Mouse (Mus musculus): Measurements from ENCODE around the gene Ces2f. TPM values are rescaled to one million over a fixed set of nuclear protein-coding genes. Genes with fewer than 3 reads are reported as not detected.
"Not testable (repeated sequence)": the region's sequence is repeated elsewhere in the genome, so short reads cannot be mapped to it uniquely, and the experiment has no call there.

Ces2f gene
- polyA plus RNA-seq (2015; fragmentation: Nextera tagmentation; extraction: Ambion mirVana) = not detected in 2 replicates

DNA sequence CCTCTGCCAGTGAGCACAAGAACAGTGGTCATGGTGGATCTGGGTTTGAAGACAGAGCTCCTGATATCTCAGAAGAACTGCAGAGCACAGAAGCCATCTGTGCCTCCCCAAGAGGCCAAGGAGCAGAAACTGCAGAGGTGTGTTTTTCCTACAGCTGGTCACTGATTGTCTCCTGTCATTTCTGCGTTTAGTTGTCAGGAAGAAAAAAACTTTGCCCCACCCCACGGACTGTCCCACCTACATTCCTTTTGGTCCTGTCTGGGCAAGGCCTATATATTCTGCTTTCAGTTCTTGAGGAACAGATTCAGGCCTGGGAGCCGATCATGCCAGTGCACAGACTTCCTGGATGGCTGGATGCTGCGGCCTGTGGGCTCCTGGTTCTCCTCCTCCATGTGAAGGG, at the start of gene Ces2f:
Ces2f (plus strand) TSS at position 301 of the 400 bp plus-strand sequence.
- DNase-seq = no peak
- H3K27me3 ChIP-seq = no peaks in the 10 kb centered on the region
- no peak within 1 kb of the TSS for H3K27ac ChIP-seq
- H3K4me1 ChIP-seq (replicated peaks) = no peaks in the 10 kb centered on the region
- no peaks in the 10 kb centered on the region for H3K9me3 ChIP-seq (replicated peaks)
- no peaks in the 10 kb centered on the region for H3K36me3 ChIP-seq
- H3K4me3 ChIP-seq (replicated peaks) = no peak within 1 kb of the TSS
- WGBS (ENCODE audit: insufficient replicate concordance) = 51% methylated on average over 4 of the region's 4 CpGs
- H3K4me2 ChIP-seq = no peak within 1 kb of the TSS
- no peak for ATAC-seq (ENCODE audit: low read depth)
- H3K9ac ChIP-seq = no peak within 1 kb of the TSS

DNA sequence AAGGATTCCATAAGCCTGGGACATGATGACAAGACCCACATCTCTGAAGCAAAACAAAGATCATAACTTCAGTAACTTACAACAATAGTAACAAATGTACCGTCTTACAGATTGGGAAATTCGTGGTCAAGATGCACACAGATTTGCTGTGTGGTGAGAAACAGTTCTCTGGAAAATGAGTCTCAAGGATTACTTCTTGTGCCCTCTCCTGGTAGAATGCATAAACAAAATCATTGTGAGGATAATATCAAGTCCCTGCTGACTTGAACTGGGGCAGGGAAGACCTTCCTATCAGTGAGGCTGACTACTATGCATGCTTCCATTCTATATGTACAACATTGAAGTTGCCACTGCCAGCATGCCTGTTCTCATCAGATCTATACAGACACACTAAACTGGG, 45.4 kb upstream of the Ces2f start:
- DNase-seq (no peak), ATAC-seq (ENCODE audit: low read depth) (no peak)
- Histone ChIP-seq H3K27ac (no peak overlapping the region), H3K9me3 (replicated peaks) (no peaks in the 10 kb centered on the region), H3K9ac (no peak overlapping the region), H3K27me3 (no peaks in the 10 kb centered on the region), H3K4me1 (replicated peaks) (no peaks in the 10 kb centered on the region), H3K4me2 (no peak overlapping the region), H3K36me3 (no peaks in the 10 kb centered on the region), H3K4me3 (replicated peaks) (no peak overlapping the region)
- 55% methylated on average over 2 of the region's 2 CpGs for WGBS (ENCODE audit: insufficient replicate concordance)

DNA sequence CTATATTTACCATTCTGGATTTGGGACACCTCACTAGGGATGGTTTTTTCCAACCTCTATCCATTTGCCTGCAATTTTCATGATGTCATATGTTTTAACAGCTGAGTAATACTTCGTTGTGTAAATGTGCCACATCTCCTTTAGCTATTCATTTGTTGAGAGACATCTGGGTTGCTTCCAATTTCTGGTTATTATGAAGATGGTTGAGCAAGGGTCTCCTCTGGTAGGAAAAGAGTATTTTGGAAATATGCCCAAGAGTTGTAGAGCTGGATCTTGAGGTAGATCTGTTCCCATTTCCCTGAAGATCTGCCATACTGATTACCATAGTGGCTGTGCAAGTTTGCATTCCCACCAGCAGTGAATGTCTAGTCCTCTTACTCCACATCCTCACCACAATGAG, 40.0 kb upstream of the Ces2f start:
- DNase-seq (no peak), ATAC-seq (ENCODE audit: low read depth) (no peak)
- H3K4me2 ChIP-seq = no peak overlapping the region
- H3K4me1 ChIP-seq (replicated peaks) = no peaks in the 10 kb centered on the region
- H3K4me3 ChIP-seq (replicated peaks) = no peak overlapping the region
- 29% methylated on average over 1 of the region's 1 CpGs for WGBS (ENCODE audit: insufficient replicate concordance)
- H3K9ac ChIP-seq = no peak overlapping the region
- no peaks in the 10 kb centered on the region for H3K9me3 ChIP-seq (replicated peaks)
- no peaks in the 10 kb centered on the region for H3K36me3 ChIP-seq
- no peaks in the 10 kb centered on the region for H3K27me3 ChIP-seq
- no peak overlapping the region for H3K27ac ChIP-seq

DNA sequence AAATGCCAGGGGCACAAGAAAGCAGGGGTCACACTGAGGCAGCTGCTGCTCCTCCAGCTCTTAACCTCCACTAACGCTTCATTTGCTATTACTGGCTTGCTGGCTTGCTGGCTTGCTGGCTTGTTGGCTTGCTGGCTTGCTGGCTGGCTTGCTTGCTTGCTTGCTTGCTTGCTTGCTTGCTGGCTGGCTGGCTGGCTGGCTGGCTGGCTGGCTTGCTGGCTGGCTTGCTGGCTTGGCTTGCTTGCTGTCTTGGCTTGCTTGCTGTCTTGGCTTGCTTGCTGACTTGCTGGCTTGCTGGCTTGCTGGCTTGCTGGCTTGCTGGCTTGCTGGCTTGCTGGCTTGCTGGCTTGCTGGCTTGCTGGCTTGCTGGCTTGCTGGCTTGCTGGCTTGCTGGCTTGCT, 38.1 kb upstream of the Ces2f start:
- not testable (repeated sequence) for DNase-seq; ATAC-seq (ENCODE audit: low read depth); H3K27me3 ChIP-seq; H3K9me3 ChIP-seq (replicated peaks); H3K9ac ChIP-seq; H3K36me3 ChIP-seq; H3K4me1 ChIP-seq (replicated peaks); H3K4me2 ChIP-seq; H3K27ac ChIP-seq; H3K4me3 ChIP-seq (replicated peaks)
- WGBS (ENCODE audit: insufficient replicate concordance) = 67% methylated on average over 1 of the region's 1 CpGs

DNA sequence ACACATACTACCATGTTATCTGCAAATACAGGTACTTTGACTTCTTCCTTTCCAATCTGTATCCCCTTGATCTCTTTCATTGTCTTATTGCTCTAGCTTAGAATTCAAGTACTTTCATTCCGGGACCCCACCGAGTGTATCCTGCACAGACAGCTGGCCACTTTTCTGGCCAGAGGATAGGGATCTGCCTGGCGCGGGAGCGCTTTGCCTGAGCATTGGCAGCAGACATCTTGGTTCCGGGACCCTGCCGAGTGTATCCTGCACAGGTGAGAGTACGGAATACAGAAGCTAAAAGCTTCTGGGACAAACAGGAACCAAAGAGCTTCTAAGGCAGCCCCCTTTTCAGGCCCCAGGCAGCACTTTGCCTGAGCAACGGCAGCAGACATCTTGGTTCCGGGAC, 37.5 kb upstream of the Ces2f start:
- not testable (repeated sequence) for H3K9me3 ChIP-seq (replicated peaks); H3K9ac ChIP-seq; H3K27me3 ChIP-seq; H3K4me3 ChIP-seq (replicated peaks); H3K4me1 ChIP-seq (replicated peaks); DNase-seq; ATAC-seq (ENCODE audit: low read depth); H3K4me2 ChIP-seq; H3K27ac ChIP-seq; H3K36me3 ChIP-seq
- 81% methylated on average over 10 of the region's 10 CpGs for WGBS (ENCODE audit: insufficient replicate concordance)

DNA sequence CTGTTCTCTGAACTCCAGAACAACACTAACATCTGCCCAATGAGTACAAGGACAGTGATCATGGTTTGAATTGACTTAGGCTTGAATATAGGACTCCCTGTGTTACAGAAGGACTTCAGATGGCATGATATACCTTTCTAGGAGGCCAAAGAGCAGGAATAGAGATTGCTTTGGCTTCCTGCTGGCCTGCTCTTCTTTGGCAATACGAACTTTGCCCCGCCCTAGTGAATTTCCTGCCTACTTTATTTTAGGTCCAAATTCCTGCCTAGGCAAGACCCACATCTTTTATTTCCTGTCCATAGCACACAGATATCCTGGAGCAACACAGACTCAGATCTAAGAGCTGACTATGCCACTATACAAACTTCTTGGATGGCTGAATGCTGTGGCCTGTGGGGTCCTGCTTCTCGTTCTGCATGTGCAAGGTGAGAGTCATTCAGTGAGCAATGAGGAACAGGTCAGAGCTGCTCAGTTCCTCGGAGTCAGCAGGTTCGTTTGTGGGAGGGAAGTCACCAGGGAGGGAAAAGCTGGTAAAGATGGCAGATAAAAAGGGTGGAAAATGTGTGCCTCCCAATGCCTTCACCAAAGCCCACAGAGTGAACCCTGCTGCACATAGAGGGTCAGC, 21.1 kb upstream of the Ces2f start, which contains the start of gene Ces2e:
Ces2e (plus strand) TSS at position 289 of the 625 bp plus-strand sequence.
- Histone ChIP-seq H3K27me3 (no peaks in the 10 kb centered on the region), H3K9me3 (replicated peaks) (no peaks in the 10 kb centered on the region; the same call in 1 of the 2 replicates), H3K9ac (no peak within 1 kb of the TSS), H3K4me1 (replicated peaks) (no peaks in the 10 kb centered on the region), H3K4me2 (no peak within 1 kb of the TSS), H3K36me3 (no peaks in the 10 kb centered on the region), H3K27ac (no peak within 1 kb of the TSS), H3K4me3 (replicated peaks) (no peak within 1 kb of the TSS)
- WGBS (ENCODE audit: insufficient replicate concordance) = 51% methylated on average over 5 of the region's 5 CpGs
- DNase-seq (no peak), ATAC-seq (ENCODE audit: low read depth) (no peak)

DNA sequence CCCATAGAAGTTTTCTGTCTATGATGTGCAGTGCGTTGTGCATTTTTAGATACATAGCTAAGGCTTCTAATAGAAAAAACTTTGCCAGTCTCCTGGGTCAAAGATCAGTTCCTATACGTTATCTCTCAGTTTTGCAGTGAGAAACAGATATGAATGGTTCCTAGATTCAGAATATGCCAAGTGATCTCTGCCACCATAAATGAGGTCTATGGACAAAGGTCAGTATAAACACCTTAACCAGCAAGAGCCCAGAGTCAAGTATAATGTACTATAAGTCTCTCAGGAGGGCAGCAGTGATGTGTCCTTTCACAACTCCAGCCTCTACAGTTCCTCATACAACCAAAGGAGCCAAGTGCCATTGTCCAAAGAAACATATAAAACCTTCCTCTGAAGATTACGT, 19.9 kb upstream of the Ces2f start:
- DNase-seq = no peak
- Histone ChIP-seq H3K9me3 (replicated peaks) (no peaks in the 10 kb centered on the region; the same call in 1 of the 2 replicates), H3K27ac (no peak overlapping the region), H3K4me1 (replicated peaks) (no peaks in the 10 kb centered on the region), H3K4me2 (no peak overlapping the region), H3K9ac (no peak overlapping the region), H3K27me3 (no peaks in the 10 kb centered on the region), H3K4me3 (replicated peaks) (no peak overlapping the region), H3K36me3 (no peaks in the 10 kb centered on the region)
- ATAC-seq (ENCODE audit: low read depth) = no peak
- WGBS (ENCODE audit: insufficient replicate concordance) = 57% methylated on average over 3 of the region's 3 CpGs

DNA sequence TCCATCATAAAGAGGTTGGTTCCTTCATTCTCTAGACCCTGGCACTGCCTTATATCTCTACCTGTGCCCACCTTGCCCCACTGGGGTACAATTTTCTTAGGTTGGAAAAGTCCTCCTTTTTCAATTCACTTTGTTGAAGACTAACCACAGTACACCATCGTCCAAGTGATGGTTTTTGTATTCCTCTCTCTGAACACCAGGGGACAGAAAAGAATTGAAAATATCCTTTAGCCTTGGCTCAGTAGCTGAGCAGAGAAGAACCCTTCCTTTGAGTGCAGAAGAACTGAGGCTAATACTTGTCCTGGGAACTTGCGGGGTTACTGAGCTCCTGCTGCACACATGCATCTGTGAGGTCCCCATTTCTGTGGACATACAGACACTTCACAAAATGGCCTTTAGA, 2.5 kb upstream of the Ces2f start:
- DNase-seq (no peak), ATAC-seq (ENCODE audit: low read depth) (no peak)
- 62% methylated on average over 2 of the region's 2 CpGs for WGBS (ENCODE audit: insufficient replicate concordance)
- no peaks in the 10 kb centered on the region for H3K4me1 ChIP-seq (replicated peaks)
- H3K9me3 ChIP-seq (replicated peaks) = no peaks in the 10 kb centered on the region
- H3K27ac ChIP-seq = no peak overlapping the region
- no peak overlapping the region for H3K9ac ChIP-seq
- no peak overlapping the region for H3K4me2 ChIP-seq
- H3K27me3 ChIP-seq = no peaks in the 10 kb centered on the region
- H3K36me3 ChIP-seq = no peaks in the 10 kb centered on the region
- H3K4me3 ChIP-seq (replicated peaks) = no peak overlapping the region

DNA sequence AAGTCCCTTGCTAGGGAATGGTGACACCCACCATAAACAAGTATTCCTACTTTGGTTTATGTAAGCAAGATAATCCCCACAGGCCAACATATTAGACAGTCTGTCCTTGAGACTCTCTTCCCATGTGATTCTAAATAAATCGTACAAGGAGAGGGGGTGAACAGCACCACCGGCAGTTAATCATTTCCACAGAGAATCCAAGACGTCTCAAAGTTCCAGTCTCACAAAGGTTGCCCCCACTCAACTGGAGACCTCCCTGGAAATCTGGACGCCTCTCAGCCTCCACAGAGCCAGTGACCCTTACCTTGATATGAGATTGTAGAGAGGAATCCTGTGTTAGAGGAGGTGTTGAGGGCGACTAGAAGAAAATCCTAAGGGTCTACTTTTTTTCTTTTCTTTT, 1.9 kb downstream of the Ces2f start:
- no peak overlapping the region for H3K9ac ChIP-seq
- DNase-seq (no peak), ATAC-seq (ENCODE audit: low read depth) (no peak)
- H3K36me3 ChIP-seq = no peaks in the 10 kb centered on the region
- H3K4me2 ChIP-seq = no peak overlapping the region
- WGBS (ENCODE audit: insufficient replicate concordance) = 60% methylated on average over 5 of the region's 5 CpGs
- no peak overlapping the region for H3K27ac ChIP-seq
- no peaks in the 10 kb centered on the region for H3K9me3 ChIP-seq (replicated peaks)
- H3K27me3 ChIP-seq = no peaks in the 10 kb centered on the region
- no peak overlapping the region for H3K4me3 ChIP-seq (replicated peaks)
- no peaks in the 10 kb centered on the region for H3K4me1 ChIP-seq (replicated peaks)

DNA sequence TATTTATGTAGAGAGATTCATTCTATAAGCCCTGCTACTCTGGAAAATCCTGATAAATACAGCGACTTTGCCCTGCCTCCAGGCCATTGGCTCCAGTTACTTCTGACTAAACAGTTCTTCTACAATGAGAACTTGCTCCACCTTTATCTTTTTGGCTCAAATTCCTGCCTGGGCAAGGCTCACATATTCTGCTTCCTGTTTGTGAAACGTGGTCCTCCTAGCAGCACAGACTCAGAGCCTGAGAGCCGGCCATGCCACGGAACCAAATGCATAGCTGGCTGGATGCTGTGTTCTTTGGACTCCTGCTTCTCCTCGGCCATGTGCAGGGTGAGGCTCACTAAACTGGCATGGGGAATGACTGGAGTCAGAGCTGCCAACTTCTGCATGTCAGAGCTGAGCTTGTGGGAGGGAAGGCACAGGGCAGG, 14.4 kb downstream of the Ces2f start, which contains the start of gene Ces2g:
Ces2g (plus strand) TSS at position 182 of the 425 bp plus-strand sequence.
- Histone ChIP-seq H3K27me3 (no peaks in the 10 kb centered on the region), H3K9ac (peak within 1 kb of the TSS; percentile 77), H3K4me2 (peak within 1 kb of the TSS; percentile 64), H3K9me3 (replicated peaks) (no peaks in the 10 kb centered on the region), H3K27ac (peak within 1 kb of the TSS; percentile 88), H3K4me3 (replicated peaks) (peak within 1 kb of the TSS; percentile 61), H3K36me3 (peaks cover 26% of the 10 kb centered on the region), H3K4me1 (replicated peaks) (peaks cover 33% of the 10 kb centered on the region)
- ATAC-seq (ENCODE audit: low read depth) (peak; percentile 35), DNase-seq (peak; percentile 13)
- 35% methylated on average over 5 of the region's 5 CpGs for WGBS (ENCODE audit: insufficient replicate concordance)

DNA sequence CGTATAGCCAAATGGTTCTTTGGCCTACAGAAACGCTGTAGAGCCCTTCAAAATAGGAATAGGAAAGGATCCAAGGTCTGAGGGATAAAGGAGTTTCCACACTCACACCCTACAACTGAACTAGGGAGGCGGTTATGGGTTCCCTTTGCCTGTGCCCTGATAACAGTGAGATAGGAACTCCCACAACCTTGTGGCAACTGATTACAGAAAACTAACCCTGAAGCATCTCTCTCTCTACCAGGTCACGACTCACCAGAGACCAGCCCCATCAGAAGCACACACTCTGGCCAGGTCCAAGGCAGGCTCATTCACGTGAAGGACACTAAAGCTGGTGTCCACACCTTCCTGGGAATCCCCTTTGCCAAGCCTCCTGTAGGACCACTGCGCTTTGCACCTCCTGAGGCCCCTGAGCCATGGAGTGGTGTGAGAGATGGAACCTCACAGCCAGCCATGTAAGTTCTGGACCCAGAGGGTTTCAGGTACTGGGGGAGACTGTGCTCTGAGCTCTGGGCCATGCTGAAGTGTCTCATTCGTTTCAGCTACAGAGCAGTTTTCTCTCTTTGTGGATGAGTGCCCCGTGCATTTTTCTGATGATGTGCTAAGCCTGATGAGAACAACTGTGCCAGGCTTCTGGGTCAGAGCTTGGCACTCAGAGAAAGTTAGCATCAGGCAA, 15.2 kb downstream of the Ces2f start:
- H3K4me3 ChIP-seq (replicated peaks) = peak overlapping the region; percentile 61
- H3K36me3 ChIP-seq = peaks cover 35% of the 10 kb centered on the region
- DNase-seq (peak; percentile 63), ATAC-seq (ENCODE audit: low read depth) (peak; percentile 99)
- H3K4me1 ChIP-seq (replicated peaks) = peaks cover 33% of the 10 kb centered on the region
- H3K9ac ChIP-seq = peak overlapping the region; percentile 77
- WGBS (ENCODE audit: insufficient replicate concordance) = 32% methylated on average over 8 of the region's 8 CpGs
- no peaks in the 10 kb centered on the region for H3K27me3 ChIP-seq
- H3K27ac ChIP-seq = peak overlapping the region; percentile 88
- H3K4me2 ChIP-seq = peak overlapping the region; percentile 64
- H3K9me3 ChIP-seq (replicated peaks) = no peaks in the 10 kb centered on the region
